Mouse (Mus musculus): ENCODE data around the gene Itgb5. TPM values are rescaled to one million over a fixed set of nuclear protein-coding genes. Genes with fewer than 3 reads are reported as not detected.

The Itgb5 gene
- total and polyA plus RNA-seq, 3 experiments = 0.27 to 0.58 TPM; not detected in 1

DNA sequence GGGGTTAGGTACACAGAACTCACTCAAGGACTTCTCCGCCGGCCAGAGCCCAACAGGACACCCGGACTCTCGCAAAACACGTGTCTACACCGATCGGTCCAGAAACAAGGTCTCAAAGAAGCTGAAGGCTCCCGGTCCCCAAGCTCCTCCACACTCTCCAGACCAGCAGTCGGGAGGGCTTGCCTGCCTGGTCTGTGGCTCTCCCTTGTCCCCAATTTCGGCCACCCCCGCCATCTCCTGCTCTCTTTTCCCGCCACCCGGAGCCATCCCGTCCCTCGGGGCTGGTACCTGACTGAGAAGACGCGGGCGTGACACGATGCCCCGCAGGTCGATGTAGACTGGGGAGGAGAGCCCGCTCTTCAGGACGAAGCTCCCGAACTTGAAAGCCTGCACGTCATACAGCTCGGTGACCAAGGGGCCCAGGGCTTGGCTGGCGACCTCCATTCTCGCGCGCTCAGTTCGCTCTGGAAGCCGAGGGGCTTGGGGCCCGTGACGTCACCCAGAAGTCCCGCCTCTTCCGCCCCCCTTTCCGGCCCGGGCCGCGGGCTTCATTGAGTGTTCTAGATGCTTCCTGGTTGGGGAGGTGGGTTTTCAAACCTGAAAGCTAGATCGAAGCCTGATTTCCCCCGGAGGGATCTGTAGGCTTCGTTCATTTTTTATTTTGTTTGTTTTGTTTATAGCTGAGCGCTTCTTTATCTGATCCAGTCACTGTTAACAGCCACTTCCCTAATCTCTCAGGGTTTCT is 137.2 kb downstream of the Itgb5 start, which contains the start of gene Umps:
Gene Umps, minus strand, starts transcription at position 501 of the 745 bp plus-strand sequence.
- no peaks in the 10 kb centered on the region; a peak in 1 of 4 replicates for H3K27me3 ChIP-seq (ENCODE audit: control insufficient read depth in 1 of 2, insufficient read depth in 2 of 2, low read length in 2 of 2)
- H3K79me2 ChIP-seq (ENCODE audit: control insufficient read depth, insufficient read depth, low read length, poor library complexity) = peaks cover 39% of the 10 kb centered on the region
- peak within 1 kb of the TSS; percentile 55 to 95 for H3K4me3 ChIP-seq (ENCODE audit: control insufficient read depth in 1 of 2, insufficient read depth in 1 of 2, low read depth in 2 of 2, low read length in 2 of 2)
- peak; percentile 90 for DNase-seq (ENCODE audit: low read depth, low spot score)
- no peaks in the 10 kb centered on the region for H3K9me3 ChIP-seq (replicated peaks; ENCODE audit: insufficient read depth, low read length)
- no peak; the same call in 1 of the 2 replicates for TF ChIP-seq RCOR1 (IDR thresholded peaks at IDR 0.05; ENCODE audit: low read depth, low read length)
- peak; percentile 72; the same call in 1 of the 2 replicates for TF ChIP-seq MYC (IDR thresholded peaks at IDR 0.05; ENCODE audit: low read depth, low read length)
- TF ChIP-seq NRF1 (IDR thresholded peaks at IDR 0.05; ENCODE audit: insufficient read depth, low read depth, low read length, poor library complexity, severe bottlenecking) = no peak
- TF ChIP-seq POLR2A (IDR thresholded peaks at IDR 0.05; ENCODE audit: control insufficient read depth in 1 of 2, insufficient read depth in 1 of 2, low read depth in 1 of 2, low read length in 2 of 2, poor library complexity in 1 of 2) = peak in 1 of 2 experiments; percentile 92; a peak in 3 of 4 replicates
- peak; percentile 65; the same call in 1 of the 2 replicates for TF ChIP-seq TBP (IDR thresholded peaks at IDR 0.05; ENCODE audit: low read depth, low read length)
- peak; percentile 38; the same call in 1 of the 2 replicates for TF ChIP-seq ETS1 (IDR thresholded peaks at IDR 0.05; ENCODE audit: low read depth, low read length)
- TF ChIP-seq NELFE (IDR thresholded peaks at IDR 0.05; ENCODE audit: low read depth, low read length) = peak; percentile 80
- peak; percentile 64 for TF ChIP-seq MAX (IDR thresholded peaks at IDR 0.05; ENCODE audit: low read length)
- no peak for TF ChIP-seq KAT2A (conservative IDR thresholded peaks at IDR 0.05; ENCODE audit: low read depth, low read length)
- TF ChIP-seq GATA1 (IDR thresholded peaks at IDR 0.05; ENCODE audit: low read depth, low read length) = peak; percentile 61
- TF ChIP-seq GABPA (IDR thresholded peaks at IDR 0.05; ENCODE audit: low read depth, low read length) = no peak
- TF ChIP-seq USF1 (IDR thresholded peaks at IDR 0.05; ENCODE audit: low read depth, low read length) = no peak
- peak; percentile 80 for TF ChIP-seq SIN3A (IDR thresholded peaks at IDR 0.05; ENCODE audit: low read length)
- no peak for TF ChIP-seq SMC3 (IDR thresholded peaks at IDR 0.05; ENCODE audit: low read depth, low read length)
- peak; percentile 46 for TF ChIP-seq TCF12 (IDR thresholded peaks at IDR 0.05; ENCODE audit: low read depth, low read length)
- peak; percentile 95 for TF ChIP-seq MXI1 (IDR thresholded peaks at IDR 0.05; ENCODE audit: low read depth, low read length)
- peak; percentile 81 for TF ChIP-seq POLR2AphosphoS2 (IDR thresholded peaks at IDR 0.05; ENCODE audit: low read length)
- peak; percentile 77 for TF ChIP-seq E2F4 (IDR thresholded peaks at IDR 0.05; ENCODE audit: borderline replicate concordance, low read depth, low read length)
- TF ChIP-seq MAZ (IDR thresholded peaks at IDR 0.05; ENCODE audit: low read depth, low read length) = peak; percentile 46; the same call in 1 of the 2 replicates
- TF ChIP-seq CHD1 (IDR thresholded peaks at IDR 0.05; ENCODE audit: low read depth, low read length) = 0 out of 2 replicates have a peak, but pooled peaks have one; percentile 87
- TF ChIP-seq MAFK (IDR thresholded peaks at IDR 0.05; ENCODE audit: borderline replicate concordance, low read depth, low read length) = no peak
- TF ChIP-seq ZMIZ1 (IDR thresholded peaks at IDR 0.05; ENCODE audit: low read depth, low read length) = peak; percentile 72; the same call in 1 of the 2 replicates
- no peak for TF ChIP-seq ZC3H11A (IDR thresholded peaks at IDR 0.05; ENCODE audit: low read depth, low read length)
- no peak for TF ChIP-seq BHLHE40 (IDR thresholded peaks at IDR 0.05; ENCODE audit: borderline replicate concordance, low read depth, low read length)
- no peak; a peak in 1 of 4 replicates for TF ChIP-seq EP300 (IDR thresholded peaks at IDR 0.05; ENCODE audit: low read depth in 1 of 2, low read length in 2 of 2)
- no peak for TF ChIP-seq ZNF384 (IDR thresholded peaks at IDR 0.05; ENCODE audit: low read depth, low read length)
- no peak for TF ChIP-seq RAD21 (IDR thresholded peaks at IDR 0.05; ENCODE audit: low read depth, low read length)
- peak; percentile 77 for TF ChIP-seq ELF1 (IDR thresholded peaks at IDR 0.05; ENCODE audit: low read depth, low read length)
- TF ChIP-seq HCFC1 (IDR thresholded peaks at IDR 0.05; ENCODE audit: low read depth, low read length) = peak; percentile 77
- H3K4me1 ChIP-seq (ENCODE audit: control insufficient read depth in 1 of 2, insufficient read depth in 2 of 2, low read length in 2 of 2) = peaks cover 5 to 10% of the 10 kb centered on the region in 2 experiments
- peaks cover 11 to 20% of the 10 kb centered on the region in 2 experiments for H3K36me3 ChIP-seq (ENCODE audit: control insufficient read depth in 1 of 2, insufficient read depth in 2 of 2, low read length in 2 of 2)
- H3K27ac ChIP-seq (ENCODE audit: control insufficient read depth, low read depth, low read length) = peak within 1 kb of the TSS; percentile 83
- peak within 1 kb of the TSS; percentile 95 for H3K9ac ChIP-seq (ENCODE audit: control insufficient read depth, low read depth, low read length, poor library complexity, severe bottlenecking)
